Mouse (Mus musculus) lung, embryonic 14.5 days (tissue): Measurements from ENCODE around the gene Rbmxl1. TPM values are rescaled to one million over a fixed set of nuclear protein-coding genes. Genes with fewer than 3 reads are reported as not detected.
"Not testable (repeated sequence)": the region's sequence is repeated elsewhere in the genome, so short reads cannot be mapped to it uniquely, and the experiment has no call there.

ENCODE experiments used
- ATAC-seq: fragments of 200-750 bp; cut with Nextera tagmentation; 2 replicates; pipeline ENCODE4 v1.8.0; 2017; ENCODE audit warnings: mild to moderate bottlenecking, moderate TSS enrichment, moderate library complexity; ENCODE audit not compliant: insufficient read depth
- DNase-seq: peaks from one replicate; pipeline ENCODE4 v3.0.0-alpha.2; 2015
- H3K27ac ChIP-seq: fragments of 300-500 bp; sonication (generic); 2 replicates; pipeline ENCODE4 v1.5.1; 2014; ENCODE audit warnings: low read depth, mild to moderate bottlenecking, moderate library complexity
- H3K27me3 ChIP-seq: fragments of 300-500 bp; sonication (generic); 2 replicates; pipeline ENCODE4 v1.6.1; 2014; ENCODE audit warnings: low read length, control low read depth; ENCODE audit not compliant: insufficient read depth
- H3K36me3 ChIP-seq: fragments of 300-500 bp; sonication (generic); 2 replicates; pipeline ENCODE4 v1.6.1; 2014; ENCODE audit warnings: control low read depth; ENCODE audit not compliant: insufficient read depth
- H3K4me1 ChIP-seq: fragments of 300-500 bp; sonication (generic); 2 replicates; pipeline ENCODE4 v1.6.1; 2014; ENCODE audit warnings: antibody characterized with exemption, control low read depth; ENCODE audit not compliant: insufficient read depth
- H3K4me2 ChIP-seq: fragments of 300-500 bp; sonication (generic); 2 replicates; pipeline ENCODE4 v1.6.1; 2014; ENCODE audit warnings: mild to moderate bottlenecking
- H3K4me3 ChIP-seq: fragments of 300-500 bp; sonication (generic); 2 replicates; pipeline ENCODE4 v1.5.1; 2014; ENCODE audit warnings: low read depth, low read length
- H3K9ac ChIP-seq: fragments of 300-500 bp; sonication (generic); 2 replicates; pipeline ENCODE4 v1.6.1; 2014
- H3K9me3 ChIP-seq: fragments of 300-500 bp; sonication (generic); 2 replicates; pipeline ENCODE4 v1.6.1; 2016; ENCODE audit warnings: low read depth, low read length, control low read depth
- CTCF ChIP-seq: IDR thresholded peaks from 2 replicates; pipeline ENCODE4 v1.5.1; 2016; ENCODE audit warnings: antibody characterized with exemption, low read depth
- WGBS: fragments of 180-500 bp; shearing (Covaris S2); extraction: QIAGEN DNeasy Blood & Tissue Kit; methylation state at CpG from one replicate; pipeline ENCODE4 v1.1.7; 2014; 5-methylcytosine and 5-hydroxymethylcytosine counted together
- polyA plus RNA-seq: library from polyadenylated mRNA; unstranded; fragments of >200 nt; fragmentation: Nextera tagmentation; extraction: Ambion mirVana; gene quantifications from 2 replicates; pipeline ENCODE4 v1.2.1, GENCODE M21; 2014

Rbmxl1 gene
- polyA plus RNA-seq, 1 experiment from 2014 or later: 290 TPM

DNA sequence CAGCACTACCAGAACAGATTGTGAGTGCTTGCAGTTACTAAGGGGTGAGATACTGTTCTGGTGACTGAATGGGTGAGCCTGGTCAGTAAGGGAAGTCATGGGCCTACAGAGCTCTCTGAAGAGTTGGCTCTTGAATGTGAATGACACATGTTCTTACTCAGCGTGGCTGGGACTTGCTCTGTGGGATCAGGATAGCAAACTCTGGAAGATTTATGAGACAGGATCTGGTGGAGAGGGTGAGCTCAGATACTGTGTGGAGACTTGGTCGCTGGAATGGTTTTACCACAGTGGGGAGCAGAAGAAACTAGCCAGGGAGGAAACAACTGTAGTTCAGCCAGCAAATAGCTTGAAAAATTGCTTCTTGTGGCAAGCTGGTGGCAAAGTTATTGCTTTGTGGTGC is 35.8 kb upstream of the Rbmxl1 start:
- 53% methylated on average over 2 of the region's 2 CpGs for WGBS
- no peak overlapping the region for H3K9ac ChIP-seq
- no peak for TF ChIP-seq CTCF
- no peaks in the 10 kb centered on the region for H3K27me3 ChIP-seq
- ATAC-seq (no peak), DNase-seq (no peak)
- H3K27ac ChIP-seq: no peak overlapping the region
- peaks cover 17% of the 10 kb centered on the region; the same call in 1 of the 2 replicates for H3K36me3 ChIP-seq
- no peak overlapping the region for H3K4me3 ChIP-seq
- H3K4me2 ChIP-seq: no peak overlapping the region
- no peaks in the 10 kb centered on the region for H3K9me3 ChIP-seq
- H3K4me1 ChIP-seq: no peaks in the 10 kb centered on the region

DNA sequence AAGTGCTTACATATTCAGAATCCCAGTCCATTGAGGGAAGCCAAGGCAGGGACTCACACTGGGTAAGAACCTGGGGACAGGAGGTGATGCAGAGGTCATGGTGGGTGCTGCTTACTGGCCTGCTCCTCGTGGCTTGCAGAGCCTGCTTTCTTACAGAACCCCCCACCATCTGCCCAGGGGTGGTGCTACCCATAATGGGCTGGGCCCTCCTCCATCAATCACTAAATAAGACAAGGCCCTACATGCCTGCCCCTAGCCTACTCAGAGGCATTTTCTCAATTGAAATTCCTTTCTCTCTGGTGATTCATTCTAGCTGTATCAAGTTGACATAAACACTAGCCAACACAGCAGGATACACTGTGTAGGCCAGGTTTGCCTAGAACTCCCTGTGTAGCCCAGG is 34.9 kb upstream of the Rbmxl1 start:
- H3K9ac ChIP-seq: no peak overlapping the region
- DNase-seq (no peak), ATAC-seq (no peak)
- H3K27me3 ChIP-seq: no peaks in the 10 kb centered on the region
- 6% methylated on average over 1 of the region's 1 CpGs for WGBS
- H3K4me3 ChIP-seq: no peak overlapping the region
- no peaks in the 10 kb centered on the region for H3K9me3 ChIP-seq
- no peaks in the 10 kb centered on the region for H3K4me1 ChIP-seq
- no peak overlapping the region for H3K4me2 ChIP-seq
- peaks cover 19% of the 10 kb centered on the region; the same call in 1 of the 2 replicates for H3K36me3 ChIP-seq
- no peak overlapping the region for H3K27ac ChIP-seq
- TF ChIP-seq CTCF: no peak

DNA sequence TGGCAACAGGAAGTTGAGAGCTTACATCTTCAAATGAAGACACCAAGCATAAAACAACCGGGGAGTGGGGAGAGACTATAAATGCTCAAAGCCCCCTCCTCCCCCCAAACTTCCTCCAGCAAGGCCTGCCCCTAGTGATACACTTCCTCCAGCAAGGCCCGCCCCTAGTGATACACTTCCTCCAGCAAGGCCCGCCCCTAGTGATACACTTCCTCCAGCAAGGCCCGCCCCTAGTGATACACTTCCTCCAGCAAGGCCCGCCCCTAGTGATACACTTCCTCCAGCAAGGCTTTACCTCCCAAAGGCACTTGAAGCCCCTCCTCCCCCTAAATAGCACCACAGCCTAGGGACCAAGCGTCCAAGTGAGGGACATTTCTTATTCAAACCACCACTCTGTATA is 34.0 kb upstream of the Rbmxl1 start:
- WGBS: 84% methylated on average over 4 of the region's 6 CpGs
- H3K9ac ChIP-seq, H3K4me3 ChIP-seq, ATAC-seq, H3K9me3 ChIP-seq, DNase-seq, H3K4me1 ChIP-seq, H3K4me2 ChIP-seq, H3K27me3 ChIP-seq, H3K27ac ChIP-seq: not testable (repeated sequence)
- H3K36me3 ChIP-seq: peaks cover 22% of the 10 kb centered on the region

DNA sequence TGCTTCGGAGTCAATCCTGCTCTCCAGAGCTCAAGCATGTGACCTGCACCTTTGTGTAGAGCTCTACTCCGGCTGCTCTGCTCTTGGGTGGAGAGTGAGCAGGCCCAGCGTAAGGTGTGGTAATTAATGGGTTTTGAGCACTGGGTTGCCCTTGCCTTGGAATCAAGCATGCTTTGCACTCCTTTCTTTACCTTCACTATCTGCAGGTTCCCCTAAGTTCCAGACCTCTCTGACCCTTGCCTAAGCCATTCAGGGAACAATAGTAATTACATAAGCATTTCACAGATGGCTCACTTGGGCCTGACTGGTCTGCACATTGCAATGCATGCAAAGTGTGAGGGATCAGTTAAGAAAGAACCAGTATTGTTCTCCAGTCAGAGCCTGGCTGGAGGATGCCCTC is 29.1 kb upstream of the Rbmxl1 start:
- no peaks in the 10 kb centered on the region for H3K27me3 ChIP-seq
- no peak overlapping the region for H3K9ac ChIP-seq
- no peak for TF ChIP-seq CTCF
- H3K36me3 ChIP-seq: peaks cover 24% of the 10 kb centered on the region
- H3K4me3 ChIP-seq: no peak overlapping the region
- DNase-seq (no peak), ATAC-seq (no peak)
- no peaks in the 10 kb centered on the region for H3K9me3 ChIP-seq
- WGBS: 80% methylated on average over 3 of the region's 3 CpGs
- H3K4me2 ChIP-seq: no peak overlapping the region
- H3K27ac ChIP-seq: no peak overlapping the region
- no peaks in the 10 kb centered on the region for H3K4me1 ChIP-seq

DNA sequence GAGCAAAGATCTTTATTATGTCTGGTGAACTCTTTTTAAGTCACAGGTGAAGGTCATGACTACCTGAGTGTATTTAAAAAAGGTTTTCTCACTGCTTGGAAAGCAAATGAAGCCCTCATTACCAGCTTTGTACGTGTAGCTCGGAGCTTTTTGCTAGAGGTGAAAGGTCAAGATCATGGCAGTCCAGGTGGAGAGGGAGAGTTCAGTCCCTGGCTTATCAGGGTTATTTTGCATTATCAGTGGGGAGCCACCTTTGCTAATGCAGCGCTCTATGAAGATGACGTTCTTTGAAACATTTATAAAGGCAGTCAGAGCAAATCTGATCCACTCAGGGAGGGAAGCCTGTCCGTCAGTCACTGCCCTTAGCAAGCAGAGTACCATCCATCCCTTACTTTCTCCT is 28.0 kb upstream of the Rbmxl1 start:
- no peaks in the 10 kb centered on the region for H3K27me3 ChIP-seq
- WGBS: 73% methylated on average over 5 of the region's 5 CpGs
- no peak overlapping the region for H3K9ac ChIP-seq
- H3K27ac ChIP-seq: no peak overlapping the region
- no peak overlapping the region for H3K4me2 ChIP-seq
- DNase-seq: no peak
- peaks cover 18% of the 10 kb centered on the region for H3K36me3 ChIP-seq
- no peak for ATAC-seq
- no peaks in the 10 kb centered on the region for H3K9me3 ChIP-seq
- TF ChIP-seq CTCF: no peak
- no peak overlapping the region for H3K4me3 ChIP-seq
- no peaks in the 10 kb centered on the region for H3K4me1 ChIP-seq

- H3K9ac ChIP-seq: no peak overlapping the region
- H3K4me1 ChIP-seq: no peaks in the 10 kb centered on the region
- H3K27ac ChIP-seq: no peak overlapping the region
- no peak overlapping the region for H3K4me3 ChIP-seq
- no peaks in the 10 kb centered on the region for H3K9me3 ChIP-seq
- DNase-seq: no peak
- WGBS: 70% methylated on average over 6 of the region's 6 CpGs
- ATAC-seq: no peak
- TF ChIP-seq CTCF: no peak
- no peaks in the 10 kb centered on the region for H3K27me3 ChIP-seq
- no peak overlapping the region for H3K4me2 ChIP-seq
- peaks cover 12% of the 10 kb centered on the region for H3K36me3 ChIP-seq
Observed at GRCm38 (mm10) chr8:78533981-78534380, 25.3 kb upstream of the Rbmxl1 start.

- Histone ChIP-seq H3K4me1 (no peaks in the 10 kb centered on the region; the same call in 1 of the 2 replicates), H3K4me3 (no peak overlapping the region), H3K9ac (no peak overlapping the region), H3K36me3 (peaks cover 14% of the 10 kb centered on the region; the same call in 1 of the 2 replicates), H3K9me3 (no peaks in the 10 kb centered on the region), H3K27ac (no peak overlapping the region), H3K27me3 (no peaks in the 10 kb centered on the region), H3K4me2 (no peak overlapping the region)
- 91% methylated on average over 3 of the region's 3 CpGs for WGBS
- DNase-seq (no peak), ATAC-seq (no peak)
- TF ChIP-seq CTCF: no peak
Observed at GRCm38 (mm10) chr8:78515132-78515531, 6.4 kb upstream of the Rbmxl1 start.

DNA sequence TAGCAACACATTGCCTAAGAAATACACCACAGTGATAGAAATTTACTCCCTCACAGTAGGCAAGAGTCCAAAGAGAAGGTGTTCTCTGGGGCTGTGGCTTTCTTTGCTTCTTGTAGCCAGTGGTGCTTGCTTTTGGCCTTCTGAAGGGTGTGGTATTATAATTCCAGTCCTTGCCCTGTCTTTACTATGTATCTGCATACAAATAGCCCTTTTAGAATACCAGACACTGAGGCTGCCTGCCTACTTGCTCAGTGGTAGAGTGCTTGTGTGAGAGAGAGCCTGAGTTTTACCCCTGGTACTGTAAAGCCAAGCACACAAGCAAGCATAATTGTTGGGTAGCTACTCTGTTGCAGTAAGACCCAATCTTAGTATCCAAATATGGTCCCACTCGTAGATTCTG is 6.0 kb upstream of the Rbmxl1 start:
- DNase-seq (no peak), ATAC-seq (no peak)
- H3K4me3 ChIP-seq: no peak overlapping the region
- H3K9me3 ChIP-seq: no peaks in the 10 kb centered on the region
- no peak overlapping the region for H3K27ac ChIP-seq
- 91% methylated on average over 1 of the region's 1 CpGs for WGBS
- peaks cover 14% of the 10 kb centered on the region; the same call in 1 of the 2 replicates for H3K36me3 ChIP-seq
- no peak overlapping the region for H3K4me2 ChIP-seq
- H3K9ac ChIP-seq: no peak overlapping the region
- no peaks in the 10 kb centered on the region; the same call in 1 of the 2 replicates for H3K4me1 ChIP-seq
- no peak for TF ChIP-seq CTCF
- H3K27me3 ChIP-seq: no peaks in the 10 kb centered on the region
